Mouse (Mus musculus) kidney, postnatal 4 days (tissue): Measurements from ENCODE around the gene Rab19.
"Not testable (repeated sequence)": the region's sequence is repeated elsewhere in the genome, so short reads cannot be mapped to it uniquely, and the experiment has no call there.

Source experiments
- DNase-seq, 2 experiments: peaks; one replicate each; pipeline ENCODE4 v3.0.0; 2021; ENCODE audit warnings: mixed read lengths in 2 of 2

The Rab19 gene

GRCm38 (mm10) chr6:39381125-39381880 is at the start of gene Rab19:
Gene Rab19, plus strand, starts transcription at chr6:39381175.
- peak; percentile 48 to 65 for DNase-seq

GRCm38 (mm10) chr6:39331998-39332700 is 48.8 kb upstream of the Rab19 start:
- DNase-seq = no peak

- DNase-seq = no peak
These were observed 46.8 kb upstream of the Rab19 start for GRCm38 (mm10) chr6:39334224-39334623.

- DNase-seq = no peak
These were observed 46.1 kb upstream of the Rab19 start for GRCm38 (mm10) chr6:39334873-39335272.

- DNase-seq = no peak
These were observed 42.6 kb upstream of the Rab19 start for GRCm38 (mm10) chr6:39338359-39338758.

- DNase-seq = no peak
These were observed 39.2 kb upstream of the Rab19 start for GRCm38 (mm10) chr6:39341798-39342197.

- DNase-seq = peak; percentile 89
These were observed 37.0 kb upstream of the Rab19 start for GRCm38 (mm10) chr6:39344020-39344419.

GRCm38 (mm10) chr6:39345430-39345829 is 35.5 kb upstream of the Rab19 start:
- no peak for DNase-seq

- DNase-seq = peak in 1 of 2 experiments; percentile 26
These were observed 33.9 kb upstream of the Rab19 start for GRCm38 (mm10) chr6:39346991-39347501.

GRCm38 (mm10) chr6:39347880-39348814 is 32.8 kb upstream of the Rab19 start:
- peak in 1 of 2 experiments; percentile 20 for DNase-seq

GRCm38 (mm10) chr6:39348946-39349345 is 32.0 kb upstream of the Rab19 start:
- DNase-seq = no peak

GRCm38 (mm10) chr6:39359207-39359606 is 21.8 kb upstream of the Rab19 start:
- not testable (repeated sequence) for DNase-seq

GRCm38 (mm10) chr6:39362684-39363083 is 18.3 kb upstream of the Rab19 start:
- DNase-seq = no peak

GRCm38 (mm10) chr6:39369631-39370030 is 11.3 kb upstream of the Rab19 start:
- no peak for DNase-seq

GRCm38 (mm10) chr6:39372042-39372441 is 8.9 kb upstream of the Rab19 start:
- DNase-seq = no peak

- DNase-seq = peak; percentile 67 to 79
These were observed 8.2 kb upstream of the Rab19 start for GRCm38 (mm10) chr6:39372727-39373126.

- peak; percentile 24 to 42 for DNase-seq
These were observed 7.5 kb upstream of the Rab19 start for GRCm38 (mm10) chr6:39373301-39373955.

- DNase-seq = no peak
These were observed 4.2 kb upstream of the Rab19 start for GRCm38 (mm10) chr6:39376775-39377174.

- DNase-seq = peak; percentile 91 to 95
These were observed 3.6 kb upstream of the Rab19 start, which contains the start of gene Slc37a3 for GRCm38 (mm10) chr6:39377311-39377827. Gene Slc37a3, minus strand, starts transcription at chr6:39377675.

GRCm38 (mm10) chr6:39378161-39378835 is 2.7 kb upstream of the Rab19 start:
- not testable (repeated sequence) for DNase-seq

GRCm38 (mm10) chr6:39379224-39379623 is 1.8 kb upstream of the Rab19 start:
- DNase-seq = no peak
